In genomic region chr10:78134400-78134799, GRCm38 (mm10) we compare ENCODE assay signal across 9 mouse cellular contexts. TPM values are rescaled to one million over a fixed set of nuclear protein-coding genes. Genes with fewer than 3 reads are reported as not detected.
DNase-seq lines count a peak whose midpoint lies in the region; ATAC-seq lines count a peak whose summit lies in the region.
"Had no signal": no experiment of that assay in that cellular context is flagged by ENCODE, and none has a peak within 500 bp of the region (broad histone marks: within the 10 kb centered on the region; RNA-seq: fewer than 3 reads in every experiment).

No protein-coding gene starts in this region.

- H3K36me3 ChIP-seq in kidney, embryonic 16.5 days (ENCODE audit: insufficient read depth, low read length) = no peaks in the 10 kb centered on the region
- H3K36me3 ChIP-seq: midbrain, embryonic 15.5 days had no signal

- no peak for ATAC-seq in kidney, embryonic 16.5 days (ENCODE audit: low FRiP score, low TSS enrichment)
- ATAC-seq in CD4-positive, CD25-positive, alpha-beta regulatory T cell, adult 4 months = peak; percentile 82
- ATAC-seq in hematopoietic stem cell, adult 5-6 weeks (replicated peaks in 1 of 2; ENCODE audit: insufficient read depth in 1 of 2, low FRiP score in 2 of 2, low TSS enrichment in 1 of 2, low read depth in 1 of 2, poor library complexity in 2 of 2, severe bottlenecking in 2 of 2) = peak; percentile 62 to 63
- peak; percentile 42; the same call in 1 of the 2 replicates for ATAC-seq in neutrophil, adult 5-6 weeks (ENCODE audit: extremely low read depth, insufficient number of reproducible peaks, low FRiP score, poor library complexity, severe bottlenecking)
- ATAC-seq: midbrain, embryonic 15.5 days had no signal

- peaks cover 20% of the 10 kb centered on the region for H3K4me1 ChIP-seq in kidney, embryonic 16.5 days (ENCODE audit: insufficient read depth, low read length)

- H3K9ac ChIP-seq in kidney, embryonic 16.5 days (replicated peaks; ENCODE audit: low read length) = no peak overlapping the region
- H3K9ac ChIP-seq: midbrain, embryonic 15.5 days had no signal

- no peaks in the 10 kb centered on the region for H3K27me3 ChIP-seq in kidney, embryonic 16.5 days (ENCODE audit: insufficient read depth, low read length)
- H3K27me3 ChIP-seq: midbrain, embryonic 15.5 days had no signal

- 74% methylated on average over 4 of the region's 4 CpGs for WGBS in kidney, embryonic 16.5 days

- DNase-seq in kidney, adult 18-20 months = no peak
- DNase-seq in layer of hippocampus, adult 8-10 months (ENCODE audit: low spot score in 2 of 2) = no peak
- DNase-seq in layer of hippocampus, adult 9-10 months (ENCODE audit: low spot score) = no peak
- DNase-seq: layer of hippocampus, postnatal 36 days had no signal

- no peaks in the 10 kb centered on the region for H3K9me3 ChIP-seq in kidney, embryonic 16.5 days (ENCODE audit: low read length)
- H3K9me3 ChIP-seq: midbrain, embryonic 15.5 days had no signal

- H3K27ac ChIP-seq in kidney, embryonic 16.5 days (ENCODE audit: low read length) = no peak overlapping the region
- H3K27ac ChIP-seq: midbrain, embryonic 15.5 days had no signal

- no peak overlapping the region for H3K4me3 ChIP-seq in kidney, embryonic 16.5 days (ENCODE audit: low read length)
- H3K4me3 ChIP-seq: midbrain, embryonic 15.5 days had no signal

- peak overlapping the region; percentile 41; the same call in 1 of the 2 replicates for H3K4me2 ChIP-seq in kidney, embryonic 16.5 days (replicated peaks; ENCODE audit: low read depth, low read length)

RNA-seq across cellular contexts. Expression of gene D10Jhu81e, which starts 35.2 kb away (rescaled TPM):
- 50.7 and 54.7 TPM in 2 replicates for polyA plus RNA-seq in kidney, embryonic 16.5 days (2015; fragmentation: Nextera tagmentation; extraction: Ambion mirVana)
- polyA plus RNA-seq in CD4-positive, CD25-positive, alpha-beta regulatory T cell, adult 4 months (2017; shearing (Covaris generic)) = 10 to 100 TPM in 1 of 2 experiments, 1 to 10 TPM in 1; 7.5 to 42.9 TPM
- 74.6 and 96.5 TPM in 2 replicates for total RNA-seq in hematopoietic stem cell, adult 5-6 weeks (2017)
- 33.5 and 38.6 TPM in 2 replicates for total RNA-seq in neutrophil, adult 5-6 weeks (2017)
- 100 to 1,000 TPM; 120 to 134 (median 127) TPM for total RNA-seq in layer of hippocampus, adult 8-10 months (2022)

RNA-seq across cellular contexts. Expression of gene Pwp2, which starts 50.5 kb away (rescaled TPM):
- polyA plus RNA-seq in kidney, embryonic 16.5 days (2015; fragmentation: Nextera tagmentation; extraction: Ambion mirVana) = 24.5 and 25.5 TPM in 2 replicates
- polyA plus RNA-seq in CD4-positive, CD25-positive, alpha-beta regulatory T cell, adult 4 months (2017; shearing (Covaris generic)) = 10 to 100 TPM; 13.4 to 29.5 TPM
- 23.6 and 26.3 TPM in 2 replicates for total RNA-seq in hematopoietic stem cell, adult 5-6 weeks (2017)
- total RNA-seq in neutrophil, adult 5-6 weeks (2017) = 10.6 and 10.7 TPM in 2 replicates
- 10 to 100 TPM; 19.6 to 22.1 (median 20.3) TPM for total RNA-seq in layer of hippocampus, adult 8-10 months (2022)
